Mouse (Mus musculus) olfactory bulb, adult 2 months (tissue): ENCODE measurements around the gene Zfp764. TPM values are rescaled to one million over a fixed set of nuclear protein-coding genes. Genes with fewer than 3 reads are reported as not detected.
"Not testable (repeated sequence)": the region's sequence is repeated elsewhere in the genome, so short reads cannot be mapped to it uniquely, and the experiment has no call there.

Experiments
- H3K27ac ChIP-seq: fragments of 200-500 bp; 2 replicates; pipeline ENCODE4 v1.5.1; 2012; ENCODE audit warnings: low read depth, low read length; ENCODE audit not compliant: insufficient read depth
- H3K4me1 ChIP-seq: fragments of 200-500 bp; 2 replicates; pipeline ENCODE4 v1.6.1; 2012; ENCODE audit warnings: low read length; ENCODE audit not compliant: control insufficient read depth, insufficient read depth
- H3K4me3 ChIP-seq: fragments of 200-500 bp; 2 replicates; pipeline ENCODE4 v1.5.1; 2012; ENCODE audit warnings: mild to moderate bottlenecking, low read depth, low read length, moderate library complexity; ENCODE audit not compliant: insufficient read depth
- CTCF ChIP-seq: fragments of 200-500 bp; IDR thresholded peaks from 2 replicates; pipeline ENCODE4 v1.5.1; 2012; ENCODE audit warnings: low read depth, mild to moderate bottlenecking, low read length, moderate library complexity; ENCODE audit not compliant: insufficient read depth
- POLR2A ChIP-seq: fragments of 200-500 bp; IDR thresholded peaks from 2 replicates; pipeline ENCODE4 v1.6.1; 2012; ENCODE audit warnings: mild to moderate bottlenecking, low read depth, low read length, moderate library complexity; ENCODE audit not compliant: insufficient read depth
- WGBS: fragments of 180-500 bp; shearing (Covaris S2); methylation state at CpG from one replicate; pipeline ENCODE4 v1.1.7; 2018; 5-methylcytosine and 5-hydroxymethylcytosine counted together
- polyA plus RNA-seq: library from polyadenylated mRNA; stranded (reverse); fragments of >200 nt; gene quantifications from 2 replicates; pipeline ENCODE4 v1.2.4, GENCODE M21; 2012; ENCODE audit warnings: low replicate concordance; ENCODE audit not compliant: missing spikeins, insufficient read depth, insufficient read length

Gene Zfp764
- polyA plus RNA-seq, 1 experiment, result not detected

DNA sequence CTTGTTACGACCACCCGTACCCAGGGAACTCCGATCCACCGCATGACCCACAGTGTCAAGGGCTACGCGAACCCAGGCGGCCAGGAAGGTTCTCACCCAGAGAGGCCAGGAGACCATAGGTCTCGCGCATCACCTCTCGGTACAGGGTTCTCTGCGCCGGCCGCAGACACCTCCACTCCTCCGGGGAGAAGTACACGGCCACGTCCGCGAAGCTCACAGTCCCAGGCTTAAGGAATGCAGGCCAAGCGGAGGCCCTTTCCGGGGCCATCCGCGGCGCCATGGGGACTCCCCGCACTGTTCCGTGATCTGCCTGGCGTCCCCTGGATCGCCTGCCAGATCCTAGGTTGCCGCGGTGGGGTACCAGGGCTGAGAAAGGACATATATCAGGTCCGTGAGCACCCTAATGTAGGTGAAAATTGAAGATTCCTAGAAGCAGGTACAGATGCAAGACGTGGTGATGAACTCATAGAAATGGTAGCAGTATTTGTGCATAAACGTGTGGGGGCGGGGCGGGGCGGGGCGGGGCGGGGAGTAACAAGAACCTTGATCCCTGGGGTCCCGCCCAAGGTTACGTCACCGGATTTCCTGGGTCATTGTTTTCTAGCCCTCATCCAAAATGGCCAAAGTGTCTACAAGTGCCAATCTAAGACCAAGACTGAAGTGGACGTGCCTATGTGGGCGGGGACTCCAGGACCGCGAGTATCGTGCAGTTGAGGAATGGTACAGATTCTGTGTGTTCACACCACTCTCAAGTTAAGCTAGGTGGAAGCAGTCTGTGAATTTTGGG, 13.3 kb downstream of the Zfp764 start, which contains the start of gene E430018J23Rik:
Gene E430018J23Rik (minus strand): TSS at position 473 of the 787 bp plus-strand sequence.
- Histone ChIP-seq H3K27ac (peak within 1 kb of the TSS; percentile 86), H3K4me3 (peak within 1 kb of the TSS; percentile 87), H3K4me1 (peaks cover 9% of the 10 kb centered on the region)
- TF ChIP-seq CTCF (no peak), POLR2A (no peak)
- WGBS, result under 1% methylated on average over 45 of the region's 45 CpGs

DNA sequence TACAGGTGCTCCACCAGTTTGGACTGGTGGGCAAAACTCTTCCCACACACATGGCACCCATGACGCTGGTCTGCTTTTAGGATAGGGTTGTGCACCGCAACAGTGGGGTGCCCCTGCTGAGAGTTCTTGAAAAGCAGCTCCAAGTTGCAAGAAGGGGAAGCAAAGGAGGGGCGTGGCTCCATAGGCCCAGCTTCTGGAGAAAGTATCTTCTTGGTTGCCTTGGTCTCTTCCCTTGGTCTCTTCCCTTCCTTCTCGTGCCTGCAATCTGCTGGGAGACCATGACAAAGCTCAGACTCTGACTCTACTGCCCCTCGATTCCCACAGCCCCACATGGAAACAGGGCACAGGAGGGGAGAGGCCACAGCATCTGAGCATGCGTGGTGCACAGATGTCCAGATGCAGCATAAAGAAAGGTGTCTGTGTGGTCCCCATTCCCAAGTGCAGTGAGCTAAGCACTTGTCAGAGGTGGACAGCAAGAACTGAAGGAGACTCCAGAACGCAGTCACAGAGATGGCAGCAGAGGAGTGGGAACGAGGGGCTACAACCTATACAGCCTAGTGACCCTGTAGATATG, 14.3 kb downstream of the Zfp764 start:
- 83% methylated on average over 8 of the region's 8 CpGs for WGBS
- H3K4me1 ChIP-seq, result peaks cover 9% of the 10 kb centered on the region
- no peak overlapping the region for H3K27ac ChIP-seq
- TF ChIP-seq POLR2A (no peak), CTCF (no peak)
- H3K4me3 ChIP-seq, result peak overlapping the region; percentile 87

DNA sequence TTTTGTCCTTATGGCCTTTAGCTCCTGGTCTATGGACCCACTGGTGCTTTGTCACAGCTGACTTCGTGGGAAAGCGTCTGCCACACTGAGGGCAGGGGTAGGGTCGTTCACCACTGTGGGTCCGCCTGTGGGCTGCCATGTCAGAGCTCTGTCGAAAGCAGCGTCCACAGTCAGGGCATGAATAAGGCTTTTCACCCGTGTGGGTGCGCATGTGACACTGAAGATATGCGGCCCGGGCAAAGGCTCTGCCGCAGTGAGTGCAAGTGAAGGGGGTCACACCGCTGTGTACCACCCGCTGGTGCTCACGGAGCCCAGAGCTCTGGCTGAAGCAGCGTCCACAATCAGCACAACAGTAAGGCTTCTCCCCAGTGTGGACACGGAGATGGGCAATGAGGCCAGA, 15.1 kb downstream of the Zfp764 start:
- WGBS, result 94% methylated on average over 16 of the region's 16 CpGs
- no peak for TF ChIP-seq CTCF
- no peak for TF ChIP-seq POLR2A
- Histone ChIP-seq H3K27ac (no peak overlapping the region), H3K4me1 (peaks cover 9% of the 10 kb centered on the region), H3K4me3 (no peak overlapping the region)

- H3K4me3 ChIP-seq, result no peak overlapping the region
- H3K4me1 ChIP-seq, result peaks cover 17% of the 10 kb centered on the region
- no peak overlapping the region for H3K27ac ChIP-seq
- WGBS, result 66% methylated on average over 7 of the region's 7 CpGs
- TF ChIP-seq POLR2A, result no peak
- TF ChIP-seq CTCF, result no peak
These were observed 16.3 kb downstream of the Zfp764 start for GRCm38 (mm10) chr7:127390306-127390705.

- not testable (repeated sequence) for H3K27ac ChIP-seq, H3K4me3 ChIP-seq
- peaks cover 17% of the 10 kb centered on the region for H3K4me1 ChIP-seq
These were observed 18.4 kb downstream of the Zfp764 start for GRCm38 (mm10) chr7:127388201-127388600.

GRCm38 (mm10) chr7:127386641-127387392, 19.8 kb downstream of the Zfp764 start, which contains the start of gene 9130019O22Rik:
Gene 9130019O22Rik, minus strand, starts transcription at chr7:127387166.
- Histone ChIP-seq H3K4me3 (peak within 1 kb of the TSS; percentile 67), H3K27ac (no peak within 1 kb of the TSS; the same call in 1 of the 2 replicates), H3K4me1 (peaks cover 9% of the 10 kb centered on the region)
- WGBS, result 11% methylated on average over 38 of the region's 38 CpGs
- TF ChIP-seq CTCF, result no peak
- TF ChIP-seq POLR2A, result 0 out of 2 replicates have a peak, but pooled peaks have one; percentile 26

DNA sequence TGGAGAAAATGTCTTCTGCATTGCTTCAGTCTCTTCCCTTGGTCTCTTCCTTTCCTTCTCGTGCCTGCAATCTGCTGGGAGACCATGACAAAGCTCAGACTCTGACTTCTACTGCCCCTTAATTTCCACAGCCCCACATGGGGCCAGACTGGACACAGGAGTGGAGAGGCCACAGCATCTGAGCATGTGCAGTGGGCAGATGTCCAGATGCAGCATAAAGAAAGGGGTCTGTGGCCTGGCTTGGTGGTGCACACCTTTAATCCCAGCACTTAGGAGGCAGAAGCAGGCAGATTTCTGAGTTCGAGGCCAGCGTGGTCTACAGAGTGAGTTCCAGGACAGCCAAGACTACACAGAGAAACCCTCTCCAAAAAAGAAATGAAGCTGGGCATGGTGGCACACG, 21.1 kb downstream of the Zfp764 start:
- 94% methylated on average over 4 of the region's 4 CpGs for WGBS
- H3K4me1 ChIP-seq, H3K4me3 ChIP-seq, H3K27ac ChIP-seq: not testable (repeated sequence)

DNA sequence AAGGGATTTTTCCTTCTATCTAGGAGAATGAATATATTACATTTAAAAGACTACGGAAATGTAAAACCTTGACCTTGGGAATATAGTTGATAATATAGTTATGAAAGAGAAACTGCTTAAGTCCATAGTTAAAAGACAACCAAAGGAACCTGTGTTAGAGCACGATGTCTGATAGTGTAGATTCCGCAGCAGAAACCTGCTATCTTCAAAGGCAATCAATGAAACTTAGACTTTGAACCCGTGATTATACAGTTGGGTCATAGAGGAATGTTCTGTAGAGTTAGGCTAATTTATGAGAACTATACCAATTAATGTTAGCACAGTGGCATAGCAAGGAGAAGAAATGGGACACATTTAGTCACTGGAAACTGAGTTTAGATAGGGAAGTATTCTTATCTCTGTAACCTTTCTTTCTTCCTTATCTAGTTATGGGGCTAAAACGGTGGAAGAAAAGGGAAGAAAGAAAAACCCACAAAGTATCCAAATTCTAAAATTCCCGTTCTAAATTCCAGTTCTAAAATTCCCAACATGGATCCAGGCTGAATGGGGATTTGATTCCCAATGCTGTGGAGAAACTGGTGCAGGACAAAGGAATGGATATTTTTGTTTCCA, 28.2 kb downstream of the Zfp764 start:
- Histone ChIP-seq H3K4me3 (no peak overlapping the region), H3K4me1 (peaks cover 7% of the 10 kb centered on the region; the same call in 1 of the 2 replicates), H3K27ac (no peak overlapping the region)
- TF ChIP-seq CTCF, result no peak
- TF ChIP-seq POLR2A, result no peak
- WGBS, result 82% methylated on average over 6 of the region's 6 CpGs
